Mouse (Mus musculus) naive thymus-derived CD4-positive, alpha-beta T cell, adult 5 months (primary cell): ENCODE measurements around the gene Cc2d2b. TPM values are rescaled to one million over a fixed set of nuclear protein-coding genes. Genes with fewer than 3 reads are reported as not detected.

Source experiments
- polyA plus RNA-seq: library from polyadenylated mRNA; unstranded; fragments of 100-300 nt; shearing (Covaris generic); gene quantifications from one replicate; pipeline ENCODE4 v1.2.1, GENCODE M21; 2017

Gene Cc2d2b
- not detected for polyA plus RNA-seq

DNA sequence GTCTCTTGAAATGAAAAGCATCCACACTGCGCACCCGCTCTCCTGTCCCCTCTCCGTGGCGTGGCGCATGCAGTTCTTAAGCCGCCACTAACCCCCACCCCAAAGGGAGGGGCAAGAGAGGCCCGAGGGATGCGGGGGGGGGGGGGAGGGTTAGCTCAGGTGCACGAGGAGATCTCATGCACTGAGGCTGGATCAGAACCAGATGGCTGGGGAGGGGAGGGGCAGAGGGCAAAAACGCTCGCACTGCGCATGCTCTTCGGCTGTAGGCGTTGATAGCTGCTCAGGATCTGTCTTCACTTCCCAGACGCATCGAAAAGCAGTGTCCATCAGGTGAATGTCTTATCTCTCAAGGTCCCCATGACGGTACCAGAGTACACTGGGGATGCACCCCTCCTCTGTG is at the start of gene Cc2d2b:
Gene Cc2d2b (plus strand): TSS at position 195 of the 400 bp plus-strand sequence.

DNA sequence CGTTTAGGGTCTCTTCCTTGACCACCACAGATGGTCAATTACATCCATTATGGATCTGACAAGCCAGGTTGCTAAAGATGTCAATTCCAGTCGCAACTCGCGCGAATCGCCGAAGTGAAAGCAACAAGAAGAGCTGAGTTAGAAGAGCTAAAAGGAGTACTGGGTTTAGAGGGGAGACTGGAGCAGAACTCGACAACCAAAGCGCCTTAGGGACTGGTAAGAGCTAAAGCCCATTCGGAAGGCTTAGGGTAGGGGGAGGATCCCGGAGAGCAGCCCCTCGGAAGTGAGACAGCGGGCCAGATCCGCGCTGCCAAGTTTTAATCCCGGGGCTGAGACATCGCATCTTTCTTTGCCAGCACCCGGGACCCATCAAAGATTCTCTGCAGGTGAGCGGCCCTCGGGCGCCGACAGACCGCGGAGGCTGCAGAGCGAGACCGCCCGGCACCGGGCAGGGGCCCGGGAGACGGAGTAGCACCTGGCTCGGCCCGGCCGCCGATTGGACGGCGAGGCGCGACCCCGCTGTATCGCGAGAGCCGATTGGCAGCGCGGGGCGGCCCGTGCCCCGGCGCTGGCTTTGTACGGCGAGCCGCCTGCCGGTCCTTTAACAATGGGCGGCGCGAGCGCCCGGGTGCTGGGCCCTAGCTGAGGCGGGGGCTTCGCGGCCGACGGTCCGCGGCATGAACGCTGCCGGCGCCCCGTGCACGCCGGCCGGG is 82.3 kb downstream of the Cc2d2b start, which contains the start of gene Ccnj:
Gene Ccnj (plus strand): TSS at position 577 of the 713 bp plus-strand sequence.

Other genes starting within 250 kb of the Cc2d2b start
- 17.8 TPM for gene Sorbs1, start 235.0 kb upstream of the Cc2d2b start, polyA plus RNA-seq
- 41.6 TPM for gene Aldh18a1, start 160.3 kb upstream of the Cc2d2b start, polyA plus RNA-seq
- 5.8 TPM for gene Tctn3, start 136.5 kb upstream of the Cc2d2b start, polyA plus RNA-seq
- gene Entpd1, start 136.4 kb upstream of the Cc2d2b start, polyA plus RNA-seq, result 1.1 TPM
- 2.2 TPM for gene Ccnj, start 82.5 kb downstream of the Cc2d2b start, polyA plus RNA-seq
- gene Zfp518a, start 146.0 kb downstream of the Cc2d2b start, polyA plus RNA-seq, result 10.5 TPM
- not detected for gene Blnk, start 245.8 kb downstream of the Cc2d2b start, polyA plus RNA-seq